Mouse (Mus musculus) c-Kit-positive CD71-negative TER-119-negative erythroid progenitor cells, embryonic 14.5 days (primary cell): ENCODE measurements around the gene Ikzf1.

ENCODE experiments used
- DNase-seq: peaks from one replicate; pipeline ENCODE4 v3.0.0-alpha.2; 2013; ENCODE audit warnings: low read depth

Ikzf1 gene

DNA sequence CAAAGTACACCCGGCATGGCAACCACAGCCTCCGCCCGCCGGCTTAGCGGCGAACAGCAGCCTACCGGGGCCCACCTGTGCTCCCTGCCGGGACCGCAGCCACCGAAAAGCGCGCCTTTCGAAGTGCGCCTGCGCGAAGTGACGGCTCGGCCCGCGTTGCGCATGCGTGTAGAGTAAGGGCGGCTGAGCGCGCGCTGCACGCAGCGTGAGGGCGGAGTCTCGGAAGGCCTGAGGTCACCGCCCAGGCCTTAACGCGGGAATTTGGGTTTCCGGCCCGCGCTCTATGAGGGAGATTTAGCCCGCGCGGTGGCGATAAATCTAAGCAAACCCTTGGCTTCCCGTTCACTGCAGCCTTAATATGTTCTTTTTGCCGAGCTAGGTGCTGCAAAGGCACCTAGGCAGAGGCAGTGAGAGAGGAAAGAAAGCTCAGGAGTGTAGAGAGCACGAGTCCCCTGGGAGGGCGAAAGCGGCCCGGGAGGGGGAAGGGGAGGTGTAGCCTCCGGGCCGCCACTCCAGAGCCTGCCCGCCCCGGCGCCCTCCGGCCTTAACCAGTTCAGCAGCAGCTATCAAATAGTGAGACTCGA, 124.1 kb downstream of the Ikzf1 start, which contains the start of gene Fignl1:
Gene Fignl1, minus strand, starts transcription at position 143 of the 584 bp plus-strand sequence.
- DNase-seq = peak; percentile 94

DNA sequence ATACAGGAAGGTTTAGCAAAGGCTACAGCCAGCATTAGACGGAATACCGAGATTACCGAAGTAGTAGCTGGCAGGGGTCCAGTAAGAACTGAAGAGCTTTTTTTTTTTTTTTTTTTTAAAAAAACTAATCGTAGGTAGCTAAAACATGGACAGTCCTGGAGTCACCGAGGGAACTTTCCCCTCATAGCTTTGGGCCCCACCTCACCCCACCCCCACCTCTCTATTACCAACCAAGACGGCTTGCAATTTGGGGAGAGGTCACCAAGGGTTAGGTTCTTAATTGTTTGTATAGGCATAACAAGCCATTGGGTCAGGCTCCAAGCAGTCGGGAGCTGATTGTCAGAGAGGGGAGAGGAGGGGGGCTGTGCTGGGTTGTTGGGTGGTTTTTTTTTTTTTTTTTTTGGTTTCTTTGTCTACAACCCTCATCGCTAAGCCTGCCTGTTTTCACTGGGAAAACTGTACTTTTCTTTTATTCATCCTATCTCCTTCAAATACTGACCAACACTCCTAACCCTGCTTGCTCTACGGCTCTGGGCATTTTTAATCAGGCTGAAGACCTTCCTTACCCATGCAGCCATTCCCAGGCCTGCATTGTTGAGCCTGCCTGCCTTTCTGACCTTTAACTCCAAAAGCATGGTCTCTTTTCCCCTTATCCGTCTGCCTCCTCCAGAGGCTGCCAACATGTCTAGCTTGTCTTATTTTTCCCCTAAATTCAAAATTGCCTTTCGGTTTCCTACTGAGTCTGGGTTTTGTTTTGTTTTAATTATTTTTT, 124.8 kb downstream of the Ikzf1 start:
- no peak for DNase-seq

DNA sequence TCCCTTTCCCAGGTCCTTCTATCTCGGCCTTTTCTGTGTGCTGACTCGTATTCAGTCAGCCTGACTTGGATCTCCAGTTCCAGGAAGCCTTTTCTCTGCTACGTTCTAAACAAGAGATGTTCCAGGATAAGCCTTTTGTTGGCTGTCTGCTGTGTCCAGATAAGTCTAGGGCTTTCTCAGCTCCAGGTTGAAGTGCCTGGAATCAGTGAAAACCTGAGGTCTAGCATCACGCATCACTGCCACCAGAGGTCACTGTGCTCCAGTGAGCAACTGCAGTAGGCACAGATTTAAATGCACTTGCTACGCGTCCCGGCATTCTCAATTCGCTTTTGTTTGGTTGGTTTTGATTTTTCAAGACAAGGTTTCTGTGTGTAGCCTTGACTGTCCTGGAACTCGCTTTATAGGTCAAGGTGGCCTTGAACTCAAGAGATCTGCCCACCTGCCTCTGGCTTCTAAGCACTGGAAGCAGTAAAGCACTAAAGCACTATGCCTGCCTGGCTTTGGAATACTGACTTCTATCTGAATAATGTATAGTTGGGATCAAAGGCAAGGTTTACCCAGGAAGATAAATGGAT, 127.2 kb downstream of the Ikzf1 start:
- DNase-seq = peak; percentile 86

DNA sequence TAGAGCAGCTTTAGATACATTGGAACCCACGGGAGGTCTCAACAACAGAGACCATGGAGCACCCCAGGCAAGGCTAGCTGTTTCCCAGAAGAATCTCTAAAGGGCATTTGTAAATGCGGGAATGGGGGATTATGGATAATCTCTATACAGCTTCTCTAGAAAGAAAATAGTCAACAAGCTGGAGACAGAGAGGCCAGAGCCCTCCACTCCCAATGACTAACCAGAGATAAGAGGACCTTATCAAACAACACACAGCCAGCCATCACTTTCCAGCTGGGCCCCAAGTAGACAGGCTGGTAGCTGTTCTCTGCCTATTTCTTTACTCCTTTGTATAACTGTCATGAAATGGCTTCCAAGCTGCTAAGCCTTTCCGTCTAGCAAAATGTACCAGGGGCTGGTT, 130.9 kb downstream of the Ikzf1 start:
- DNase-seq = no peak

GRCm38 (mm10) chr11:11818797-11819196, 134.0 kb downstream of the Ikzf1 start:
- no peak for DNase-seq

GRCm38 (mm10) chr11:11819206-11819605, 134.4 kb downstream of the Ikzf1 start:
- no peak for DNase-seq

GRCm38 (mm10) chr11:11820251-11820650, 135.4 kb downstream of the Ikzf1 start:
- DNase-seq = peak; percentile 91

GRCm38 (mm10) chr11:11820737-11821136, 135.9 kb downstream of the Ikzf1 start:
- no peak for DNase-seq

DNA sequence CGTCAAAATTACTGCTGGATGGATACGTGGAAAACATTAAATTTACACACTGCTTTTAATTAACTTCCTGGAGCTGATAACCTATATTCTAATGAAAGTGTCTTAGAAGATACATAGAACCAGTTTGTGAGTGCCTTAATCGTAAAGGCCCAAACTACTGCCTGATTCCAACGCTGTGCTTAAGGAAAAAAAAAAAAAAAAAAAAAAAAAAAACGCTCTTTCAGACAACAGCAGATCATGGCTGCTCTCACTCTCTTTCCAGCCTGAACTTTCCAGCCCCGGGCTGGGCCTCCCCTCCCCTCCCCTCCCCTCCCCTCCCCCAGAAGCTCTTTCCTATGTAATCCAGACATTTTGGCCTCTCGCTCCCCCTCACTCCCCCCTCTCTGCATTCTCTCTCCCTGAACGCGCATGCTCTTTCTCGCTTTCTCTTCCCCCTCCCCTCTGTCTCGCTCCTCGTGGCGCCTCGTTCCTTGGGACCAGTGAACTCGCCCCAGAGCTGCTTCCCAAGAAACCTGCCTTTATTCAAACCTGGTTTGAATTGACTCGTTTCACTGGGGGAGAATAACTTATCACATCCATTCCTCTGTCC, 136.7 kb downstream of the Ikzf1 start:
- DNase-seq = no peak
